Mouse (Mus musculus) E14TG2a.4 (cell line): ENCODE measurements at regions not wholly inside any gene's neighbourhood (a gene's known extent, or its start where the extent isn't known, plus 50 kb on each side); places are given as distances from the start of the nearest gene placed in this dataset.

Experiments
- H3K27me3 ChIP-seq: 2 replicates; pipeline ENCODE4 v1.6.1; 2014; ENCODE audit warnings: low read length, control low read depth; ENCODE audit not compliant: insufficient read depth
- H3K36me3 ChIP-seq: 2 replicates; pipeline ENCODE4 v1.6.1; 2014; ENCODE audit warnings: low read length, control low read depth; ENCODE audit not compliant: insufficient read depth
- H3K4me1 ChIP-seq: replicated peaks from 2 replicates; pipeline ENCODE4 v1.6.1; 2014; ENCODE audit warnings: low read depth, low read length, control low read depth
- H3K4me3 ChIP-seq: replicated peaks from 2 replicates; pipeline ENCODE4 v1.5.1; 2014; ENCODE audit warnings: mild to moderate bottlenecking, low read length
- H3K9me3 ChIP-seq: 2 replicates; pipeline ENCODE4 v1.6.1; 2014; ENCODE audit warnings: low read length, control low read depth
- CTCF ChIP-seq: conservative IDR thresholded peaks from 2 replicates; pipeline ENCODE4 v1.5.1; 2014; ENCODE audit warnings: low read length
- NANOG ChIP-seq: IDR thresholded peaks from 2 replicates; pipeline ENCODE4 v1.6.1; 2014; ENCODE audit warnings: borderline replicate concordance, low read length, mixed read lengths
- POU5F1 ChIP-seq: IDR thresholded peaks from 2 replicates; pipeline ENCODE4 v1.6.1; 2014; ENCODE audit warnings: low read length, borderline replicate concordance

DNA sequence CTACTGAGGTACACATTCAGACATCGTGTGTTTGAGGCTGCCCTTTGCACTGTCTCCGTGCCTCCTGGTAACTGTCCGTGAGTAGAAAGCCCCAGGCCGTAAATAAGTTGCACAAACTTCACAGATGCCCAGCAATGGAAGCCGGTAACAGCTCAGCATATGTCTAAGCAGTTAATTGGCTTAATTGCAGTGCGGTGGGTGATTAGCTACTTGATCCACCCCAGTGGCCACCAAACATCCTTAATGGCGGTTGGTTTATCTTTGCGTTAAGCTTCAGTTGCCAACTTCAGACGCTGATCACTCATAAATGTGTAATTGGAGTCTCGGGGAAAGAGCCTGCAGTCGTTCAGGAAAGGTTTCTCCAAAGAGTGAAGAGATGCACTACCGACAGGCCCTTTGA, 135.3 kb downstream of the Gm26897 start:
- Histone ChIP-seq H3K27me3 (peaks cover 26% of the 10 kb centered on the region), H3K4me3 (no peak overlapping the region), H3K4me1 (peaks cover 5% of the 10 kb centered on the region; the same call in 1 of the 2 replicates), H3K36me3 (no peaks in the 10 kb centered on the region), H3K9me3 (peaks cover 14% of the 10 kb centered on the region)
- TF ChIP-seq CTCF (no peak), NANOG (no peak), POU5F1 (no peak)

- Histone ChIP-seq H3K4me1 (peaks cover 32% of the 10 kb centered on the region), H3K27me3 (0 out of 2 replicates have a peak, but pooled peaks cover 3% of the 10 kb centered on the region), H3K4me3 (no peak overlapping the region), H3K36me3 (no peaks in the 10 kb centered on the region), H3K9me3 (peaks cover 6% of the 10 kb centered on the region; the same call in 1 of the 2 replicates)
- no peak for TF ChIP-seq POU5F1
- TF ChIP-seq CTCF: no peak
- TF ChIP-seq NANOG: no peak
Observed at GRCm38 (mm10) chr5:111877165-111877793, 143.6 kb downstream of the Gm26897 start.

GRCm38 (mm10) chr5:111879044-111879443, 145.3 kb downstream of the Gm26897 start:
- Histone ChIP-seq H3K4me1 (peaks cover 32% of the 10 kb centered on the region), H3K36me3 (no peaks in the 10 kb centered on the region), H3K27me3 (0 out of 2 replicates have a peak, but pooled peaks cover 3% of the 10 kb centered on the region), H3K9me3 (peaks cover 5% of the 10 kb centered on the region; the same call in 1 of the 2 replicates), H3K4me3 (no peak overlapping the region)
- TF ChIP-seq NANOG (no peak), CTCF (no peak), POU5F1 (no peak)

DNA sequence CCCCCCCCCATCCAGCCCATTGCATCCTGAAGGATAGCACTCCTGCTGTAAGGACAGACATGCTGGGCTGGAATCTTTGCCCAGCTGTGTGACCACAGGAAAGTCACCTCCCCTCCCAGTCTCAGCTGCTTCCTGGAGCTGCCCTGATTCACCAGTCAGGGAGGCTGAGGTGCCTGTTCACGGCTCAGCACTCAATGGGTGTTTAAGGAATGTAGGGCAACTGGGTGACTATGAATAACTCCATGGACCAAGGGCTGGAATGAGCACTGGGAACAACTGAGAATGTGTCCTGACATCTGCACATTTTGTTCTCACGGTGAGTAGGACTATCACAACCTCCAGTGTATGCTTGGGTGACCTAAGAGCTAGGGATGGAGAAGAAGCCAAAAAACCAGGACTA, 146.5 kb downstream of the Gm26897 start:
- Histone ChIP-seq H3K36me3 (no peaks in the 10 kb centered on the region), H3K9me3 (peaks cover 5% of the 10 kb centered on the region; the same call in 1 of the 2 replicates), H3K4me1 (peaks cover 35% of the 10 kb centered on the region), H3K4me3 (no peak overlapping the region), H3K27me3 (0 out of 2 replicates have a peak, but pooled peaks cover 2% of the 10 kb centered on the region)
- TF ChIP-seq NANOG: no peak
- no peak for TF ChIP-seq POU5F1
- no peak for TF ChIP-seq CTCF

DNA sequence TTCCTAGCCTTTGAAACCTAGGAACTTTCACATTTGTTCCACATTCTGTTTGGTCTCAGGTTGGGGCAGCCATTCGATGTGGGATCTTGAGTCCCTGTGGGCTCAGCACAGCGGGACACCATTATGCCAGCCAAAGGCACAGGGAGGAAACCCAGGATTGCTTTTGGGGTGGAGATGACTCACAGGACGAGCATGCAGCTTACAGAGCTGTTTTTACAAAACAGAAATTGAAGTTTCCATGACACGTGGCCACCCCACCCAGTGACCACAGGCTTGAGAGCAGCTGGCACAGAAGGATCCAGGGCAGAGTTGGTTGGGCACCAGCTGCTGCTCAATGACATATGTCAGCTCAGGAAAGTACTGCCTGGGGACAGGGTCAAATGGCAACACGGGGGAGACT, 147.8 kb downstream of the Gm26897 start:
- H3K27me3 ChIP-seq: 0 out of 2 replicates have a peak, but pooled peaks cover 5% of the 10 kb centered on the region
- H3K9me3 ChIP-seq: peaks cover 5% of the 10 kb centered on the region; the same call in 1 of the 2 replicates
- H3K36me3 ChIP-seq: no peaks in the 10 kb centered on the region
- TF ChIP-seq POU5F1: no peak
- TF ChIP-seq NANOG: no peak
- no peak for TF ChIP-seq CTCF
- no peak overlapping the region for H3K4me3 ChIP-seq
- peaks cover 35% of the 10 kb centered on the region for H3K4me1 ChIP-seq

DNA sequence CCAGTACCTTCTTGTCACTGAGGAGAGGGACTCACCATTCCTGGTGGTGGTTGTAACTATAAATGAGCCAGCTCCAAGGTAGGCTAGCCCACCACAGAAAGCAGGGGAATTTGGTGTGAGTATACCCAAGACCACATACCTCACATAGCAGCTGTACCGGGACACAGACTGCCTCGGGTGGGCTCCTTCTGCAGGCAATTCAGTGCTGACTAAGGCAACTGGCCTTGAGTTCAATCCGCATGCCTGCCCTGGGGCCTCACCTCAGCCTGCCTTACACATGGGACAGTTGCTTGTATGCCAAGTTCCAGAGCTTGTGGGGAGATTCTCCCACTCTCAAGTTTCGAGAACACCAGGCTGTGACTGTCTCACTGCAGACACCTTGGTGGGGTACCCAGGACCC, 153.6 kb downstream of the Gm26897 start:
- Histone ChIP-seq H3K27me3 (peaks cover 10% of the 10 kb centered on the region; the same call in 1 of the 2 replicates), H3K9me3 (no peaks in the 10 kb centered on the region), H3K36me3 (no peaks in the 10 kb centered on the region), H3K4me3 (no peak overlapping the region), H3K4me1 (peaks cover 3% of the 10 kb centered on the region; the same call in 1 of the 2 replicates)
- TF ChIP-seq NANOG (no peak), POU5F1 (no peak), CTCF (no peak)

DNA sequence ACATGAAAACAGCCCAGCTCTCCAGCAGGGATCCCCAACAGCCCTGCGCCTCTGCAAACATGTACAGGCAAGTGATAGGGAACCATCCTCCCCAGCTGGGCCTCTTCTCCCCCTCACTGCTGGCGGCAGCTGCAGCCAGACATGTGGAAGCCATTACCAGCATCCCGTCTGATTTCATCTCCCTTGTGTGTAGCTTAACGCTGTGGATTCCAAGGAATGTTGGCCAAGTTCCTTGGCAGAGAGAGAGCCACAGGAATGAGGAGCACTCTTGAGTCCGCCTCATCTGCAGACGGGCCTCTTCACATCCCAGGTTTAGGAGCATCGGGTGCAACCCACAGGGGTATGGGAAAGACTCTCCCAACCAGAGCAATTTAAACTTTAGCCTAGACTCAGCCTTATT, 157.1 kb downstream of the Gm26897 start:
- Histone ChIP-seq H3K27me3 (peaks cover 18% of the 10 kb centered on the region; the same call in 1 of the 2 replicates), H3K36me3 (no peaks in the 10 kb centered on the region), H3K4me1 (peaks cover 12% of the 10 kb centered on the region), H3K9me3 (no peaks in the 10 kb centered on the region), H3K4me3 (no peak overlapping the region)
- TF ChIP-seq CTCF (no peak), NANOG (no peak), POU5F1 (no peak)

DNA sequence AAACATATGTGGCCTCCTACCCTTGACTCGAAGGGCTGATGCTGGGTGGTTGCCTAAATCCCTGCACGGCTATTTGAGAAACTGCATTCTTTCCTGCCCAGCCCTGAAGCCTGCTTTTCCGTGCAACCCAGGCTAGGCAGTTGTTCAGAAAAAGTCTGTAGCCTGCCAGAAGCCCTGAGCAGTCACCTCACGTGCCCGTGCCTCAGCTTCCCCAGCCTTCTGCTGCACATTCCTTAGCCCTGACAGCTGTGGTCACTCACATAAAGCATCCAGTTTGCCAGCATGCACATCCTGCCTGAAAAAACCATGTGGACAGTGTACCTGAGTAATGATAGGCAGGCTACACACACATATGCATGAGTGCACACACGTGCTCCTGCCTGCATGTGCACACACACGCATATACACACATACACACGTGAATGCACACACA, 157.6 kb downstream of the Gm26897 start:
- no peak for TF ChIP-seq NANOG

DNA sequence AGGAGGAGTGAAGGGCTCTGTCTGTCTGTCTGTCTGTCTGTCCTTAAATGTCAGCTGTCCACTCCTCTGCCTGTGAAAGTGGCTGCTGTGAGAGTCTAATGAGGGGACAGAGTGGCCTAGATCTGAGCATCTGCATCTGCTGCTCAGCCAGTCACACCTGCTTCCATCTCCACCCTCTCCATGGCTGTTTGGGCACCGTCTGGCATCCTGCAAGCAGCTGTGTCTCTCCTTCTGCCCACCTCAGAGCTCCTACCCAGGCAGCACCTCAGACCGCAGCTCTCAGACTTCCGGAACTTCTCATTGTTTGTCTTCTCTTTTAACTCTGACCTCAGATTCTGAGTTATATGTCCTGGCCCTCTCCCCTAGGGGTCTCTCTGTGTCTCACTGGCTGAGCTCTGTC, 159.2 kb downstream of the Gm26897 start:
- peaks cover 14% of the 10 kb centered on the region for H3K4me1 ChIP-seq
- H3K4me3 ChIP-seq: no peak overlapping the region
- H3K36me3 ChIP-seq: no peaks in the 10 kb centered on the region
- no peaks in the 10 kb centered on the region for H3K9me3 ChIP-seq
- TF ChIP-seq CTCF (no peak), POU5F1 (no peak), NANOG (no peak)
- peaks cover 7% of the 10 kb centered on the region; the same call in 1 of the 2 replicates for H3K27me3 ChIP-seq

More for the DNA sequence above, 157.6 kb downstream of the Gm26897 start:
- Histone ChIP-seq H3K9me3 (no peaks in the 10 kb centered on the region), H3K4me1 (peaks cover 12% of the 10 kb centered on the region), H3K4me3 (no peak overlapping the region), H3K36me3 (no peaks in the 10 kb centered on the region), H3K27me3 (peaks cover 14% of the 10 kb centered on the region; the same call in 1 of the 2 replicates)
